Mouse (Mus musculus) lung, postnatal 0 days (tissue): Measurements from ENCODE around the gene Cfap58.

Experiments
- CTCF ChIP-seq: IDR thresholded peaks from 2 replicates; pipeline ENCODE4 v1.5.1; 2016; ENCODE audit warnings: antibody characterized with exemption, mild to moderate bottlenecking
- EP300 ChIP-seq: IDR thresholded peaks from 2 replicates; pipeline ENCODE4 v1.6.1; 2016; ENCODE audit warnings: antibody characterized with exemption, mild to moderate bottlenecking, control low read depth

DNA sequence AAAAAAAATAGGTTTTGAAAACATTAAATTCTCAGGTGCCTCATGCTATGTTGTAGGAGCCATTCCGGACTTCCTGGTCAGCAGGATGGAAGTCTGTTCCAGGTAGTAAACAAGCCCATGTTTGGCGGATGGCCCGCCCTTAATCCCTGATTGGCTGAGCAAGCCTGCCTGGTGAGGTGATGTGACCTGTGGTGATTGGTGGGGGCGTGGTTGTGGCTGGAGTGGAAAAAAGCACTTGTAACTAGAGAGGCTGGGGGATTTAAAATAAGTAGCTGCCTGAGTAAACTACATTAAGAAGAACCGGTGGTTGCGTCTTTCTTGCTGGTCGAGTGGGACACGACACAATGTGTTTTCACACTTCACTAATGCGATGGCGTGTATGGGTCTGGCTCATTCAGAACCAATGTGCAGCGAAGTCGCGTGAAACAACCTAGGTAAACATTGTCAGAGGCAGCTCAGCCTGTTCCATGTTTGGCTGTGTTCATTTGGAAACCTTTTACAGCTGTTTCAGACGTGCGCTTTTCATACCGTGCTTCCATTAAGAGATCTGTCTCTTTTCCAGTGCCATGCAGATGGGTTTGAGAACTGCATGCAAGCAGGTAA, 2.7 kb upstream of the Cfap58 start:
- no peak for TF ChIP-seq EP300
- TF ChIP-seq CTCF = no peak
